Mouse (Mus musculus): ENCODE results near the gene Prune2. TPM values are rescaled to one million over a fixed set of nuclear protein-coding genes. Genes with fewer than 3 reads are reported as not detected.

Prune2 gene
- polyA plus RNA-seq, 1 experiment from 2014 or later: 0.67 TPM

DNA sequence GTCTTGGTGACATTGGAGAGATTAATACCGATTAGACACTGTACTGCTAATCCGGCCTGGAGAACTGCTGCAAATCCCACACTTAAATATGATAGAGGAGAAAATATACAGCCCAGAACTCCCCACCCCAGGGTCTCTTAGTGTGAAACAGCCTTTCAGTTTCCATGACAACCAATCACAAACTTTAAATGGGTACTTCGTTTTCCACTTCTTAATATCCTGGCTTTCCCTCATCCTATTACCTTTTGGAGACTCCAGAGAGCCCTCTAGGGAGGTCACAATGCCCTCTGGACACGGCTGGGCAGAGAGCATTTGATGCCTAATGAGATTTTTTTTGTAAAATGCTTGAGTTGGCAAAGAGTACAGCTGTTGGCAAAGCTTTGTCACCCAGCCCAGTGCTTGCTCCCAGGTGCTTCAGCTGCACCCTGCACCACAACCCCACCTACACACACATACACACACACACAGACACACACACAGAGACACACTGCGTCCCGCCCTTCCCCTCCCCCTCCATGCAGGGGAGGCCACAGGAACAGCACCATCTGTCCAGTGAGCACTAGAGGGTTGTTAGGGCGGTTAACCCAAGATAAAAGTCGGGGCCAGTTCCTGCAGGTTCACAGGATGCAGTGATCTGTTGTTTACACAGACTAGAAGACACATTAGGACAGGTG is 122.9 kb downstream of the Prune2 start:
- Histone ChIP-seq H3K27ac (ENCODE audit: low read depth) (no peak overlapping the region), H3K9ac (replicated peaks) (no peak overlapping the region), H3K36me3 (replicated peaks; ENCODE audit: insufficient read depth, low read length) (no peaks in the 10 kb centered on the region), H3K9me3 (ENCODE audit: low read length) (no peaks in the 10 kb centered on the region), H3K27me3 (ENCODE audit: insufficient read depth, low read length) (no peaks in the 10 kb centered on the region), H3K4me2 (ENCODE audit: low read depth, low read length) (no peak overlapping the region), H3K4me3 (ENCODE audit: low read depth, low read length) (no peak overlapping the region), H3K4me1 (ENCODE audit: insufficient read depth) (no peaks in the 10 kb centered on the region)
- DNase-seq (no peak), ATAC-seq (no peak)
- 56% methylated on average over 8 of the region's 8 CpGs for WGBS (ENCODE audit: insufficient replicate concordance)
- no peak for TF ChIP-seq CTCF (IDR thresholded peaks at IDR 0.05; ENCODE audit: low read depth)
- no peak for TF ChIP-seq EP300 (IDR thresholded peaks at IDR 0.05; ENCODE audit: low read depth)

DNA sequence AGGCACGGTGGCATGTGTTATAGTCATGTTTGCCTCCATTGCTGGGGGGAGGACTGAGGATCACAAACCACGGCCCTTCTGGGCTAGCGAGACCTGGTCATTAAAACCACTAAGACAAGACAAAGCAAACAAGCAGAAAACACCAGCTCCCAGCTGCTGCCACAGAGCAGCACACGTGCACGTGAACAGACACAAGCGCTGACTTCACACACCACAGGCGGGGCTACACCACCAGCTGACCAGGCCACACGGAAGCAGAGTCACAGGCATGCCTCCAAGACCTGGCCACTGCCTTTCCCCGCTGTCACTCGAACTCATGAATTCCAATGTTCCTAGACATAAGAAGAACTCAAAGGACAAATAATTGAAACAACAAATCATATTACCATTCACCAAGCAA is 125.5 kb downstream of the Prune2 start:
- DNase-seq: no peak
- Histone ChIP-seq H3K27ac (ENCODE audit: low read depth) (no peak overlapping the region), H3K9ac (replicated peaks) (no peak overlapping the region), H3K27me3 (ENCODE audit: insufficient read depth, low read length) (no peaks in the 10 kb centered on the region), H3K4me2 (ENCODE audit: low read depth, low read length) (no peak overlapping the region), H3K4me3 (ENCODE audit: low read depth, low read length) (no peak overlapping the region), H3K4me1 (ENCODE audit: insufficient read depth) (no peaks in the 10 kb centered on the region), H3K36me3 (replicated peaks; ENCODE audit: insufficient read depth, low read length) (no peaks in the 10 kb centered on the region), H3K9me3 (ENCODE audit: low read length) (no peaks in the 10 kb centered on the region)
- TF ChIP-seq CTCF (IDR thresholded peaks at IDR 0.05; ENCODE audit: low read depth) (no peak), EP300 (IDR thresholded peaks at IDR 0.05; ENCODE audit: low read depth) (no peak)
- no peak for ATAC-seq
- 73% methylated on average over 10 of the region's 10 CpGs for WGBS (ENCODE audit: insufficient replicate concordance)

DNA sequence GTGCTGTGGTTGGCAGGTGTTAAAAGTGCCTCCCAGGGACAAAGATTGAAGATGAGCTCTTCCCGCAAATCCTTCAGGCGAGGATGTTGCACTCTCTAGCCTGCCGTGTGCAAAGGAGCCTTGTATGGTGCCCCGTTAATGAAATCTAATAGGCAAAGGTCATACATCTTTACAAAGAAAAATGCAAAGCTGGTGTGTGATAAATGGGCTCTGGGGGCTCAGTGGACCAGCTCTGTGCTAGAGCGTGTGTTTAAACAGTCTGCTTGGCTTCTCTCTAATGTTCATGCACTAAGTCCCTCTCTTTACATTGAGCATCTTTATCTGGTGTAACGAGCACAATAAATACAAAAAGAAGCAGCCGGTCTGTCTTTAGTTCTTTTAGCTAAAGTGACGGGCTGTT is 138.1 kb downstream of the Prune2 start:
- DNase-seq (no peak), ATAC-seq (no peak)
- H3K4me1 ChIP-seq (ENCODE audit: insufficient read depth): no peaks in the 10 kb centered on the region
- no peak for TF ChIP-seq EP300 (IDR thresholded peaks at IDR 0.05; ENCODE audit: low read depth)
- no peak for TF ChIP-seq CTCF (IDR thresholded peaks at IDR 0.05; ENCODE audit: low read depth)
- no peaks in the 10 kb centered on the region for H3K27me3 ChIP-seq (ENCODE audit: insufficient read depth, low read length)
- H3K4me2 ChIP-seq (ENCODE audit: low read depth, low read length): no peak overlapping the region
- H3K9me3 ChIP-seq (ENCODE audit: low read length): no peaks in the 10 kb centered on the region
- no peak overlapping the region for H3K9ac ChIP-seq (replicated peaks)
- no peaks in the 10 kb centered on the region for H3K36me3 ChIP-seq (replicated peaks; ENCODE audit: insufficient read depth, low read length)
- WGBS (ENCODE audit: insufficient replicate concordance): 65% methylated on average over 8 of the region's 8 CpGs
- no peak overlapping the region for H3K4me3 ChIP-seq (ENCODE audit: low read depth, low read length)
- no peak overlapping the region for H3K27ac ChIP-seq (ENCODE audit: low read depth)

GRCm38 (mm10) chr19:17096338-17096737 is 140.4 kb downstream of the Prune2 start:
- no peak for ATAC-seq
- no peak for TF ChIP-seq CTCF (IDR thresholded peaks at IDR 0.05; ENCODE audit: low read depth)
- TF ChIP-seq EP300 (IDR thresholded peaks at IDR 0.05; ENCODE audit: low read depth): no peak
- no peaks in the 10 kb centered on the region for H3K27me3 ChIP-seq (ENCODE audit: insufficient read depth, low read length)

DNA sequence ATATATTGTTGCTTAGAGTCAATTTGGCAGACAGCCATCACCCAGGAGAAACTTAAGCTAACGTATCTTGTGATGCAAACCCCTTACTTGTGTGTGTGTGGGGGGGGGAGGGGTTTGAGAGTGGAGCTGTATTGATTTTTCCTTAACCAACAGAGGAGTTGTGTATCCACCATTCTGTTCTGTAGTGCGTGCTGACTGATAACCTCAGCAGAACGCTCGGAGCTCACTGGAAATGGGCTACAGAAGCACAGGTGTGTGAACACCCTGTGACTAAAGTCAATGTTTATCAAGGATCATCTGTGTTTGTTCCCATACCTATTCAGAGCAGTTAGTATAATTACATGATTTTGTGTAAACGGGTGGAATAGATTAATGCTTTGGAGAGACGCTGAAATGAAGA is 141.3 kb downstream of the Prune2 start:
- TF ChIP-seq CTCF (IDR thresholded peaks at IDR 0.05; ENCODE audit: low read depth) (no peak), EP300 (IDR thresholded peaks at IDR 0.05; ENCODE audit: low read depth) (no peak)
- no peaks in the 10 kb centered on the region for H3K27me3 ChIP-seq (ENCODE audit: insufficient read depth, low read length)
- no peaks in the 10 kb centered on the region for H3K36me3 ChIP-seq (replicated peaks; ENCODE audit: insufficient read depth, low read length)
- H3K4me3 ChIP-seq (ENCODE audit: low read depth, low read length): no peak overlapping the region
- no peaks in the 10 kb centered on the region for H3K9me3 ChIP-seq (ENCODE audit: low read length)
- no peak for DNase-seq
- H3K9ac ChIP-seq (replicated peaks): no peak overlapping the region
- WGBS (ENCODE audit: insufficient replicate concordance): 62% methylated on average over 6 of the region's 6 CpGs
- ATAC-seq: no peak
- no peak overlapping the region for H3K27ac ChIP-seq (ENCODE audit: low read depth)
- no peak overlapping the region for H3K4me2 ChIP-seq (ENCODE audit: low read depth, low read length)
- H3K4me1 ChIP-seq (ENCODE audit: insufficient read depth): no peaks in the 10 kb centered on the region

More at GRCm38 (mm10) chr19:17096338-17096737, 140.4 kb downstream of the Prune2 start:
- DNase-seq: no peak
- Histone ChIP-seq H3K4me3 (ENCODE audit: low read depth, low read length) (no peak overlapping the region), H3K36me3 (replicated peaks; ENCODE audit: insufficient read depth, low read length) (no peaks in the 10 kb centered on the region), H3K9ac (replicated peaks) (no peak overlapping the region), H3K4me1 (ENCODE audit: insufficient read depth) (no peaks in the 10 kb centered on the region), H3K9me3 (ENCODE audit: low read length) (no peaks in the 10 kb centered on the region), H3K27ac (ENCODE audit: low read depth) (no peak overlapping the region), H3K4me2 (ENCODE audit: low read depth, low read length) (no peak overlapping the region)
- 72% methylated on average over 2 of the region's 2 CpGs for WGBS (ENCODE audit: insufficient replicate concordance)

- WGBS (ENCODE audit: insufficient replicate concordance): 71% methylated on average over 8 of the region's 8 CpGs
- TF ChIP-seq EP300 (IDR thresholded peaks at IDR 0.05; ENCODE audit: low read depth) (no peak), CTCF (IDR thresholded peaks at IDR 0.05; ENCODE audit: low read depth) (no peak)
These were observed 152.9 kb downstream of the Prune2 start for GRCm38 (mm10) chr19:17108782-17109181.

More at GRCm38 (mm10) chr19:17108782-17109181, 152.9 kb downstream of the Prune2 start:
- no peaks in the 10 kb centered on the region for H3K27me3 ChIP-seq (ENCODE audit: insufficient read depth, low read length)
- H3K9me3 ChIP-seq (ENCODE audit: low read length): no peaks in the 10 kb centered on the region
- H3K4me1 ChIP-seq (ENCODE audit: insufficient read depth): no peaks in the 10 kb centered on the region
- H3K9ac ChIP-seq (replicated peaks): no peak overlapping the region
- H3K4me2 ChIP-seq (ENCODE audit: low read depth, low read length): no peak overlapping the region
- no peaks in the 10 kb centered on the region for H3K36me3 ChIP-seq (replicated peaks; ENCODE audit: insufficient read depth, low read length)
- H3K4me3 ChIP-seq (ENCODE audit: low read depth, low read length): no peak overlapping the region
- no peak for ATAC-seq
- no peak for DNase-seq
- no peak overlapping the region for H3K27ac ChIP-seq (ENCODE audit: low read depth)

Measured in liver, postnatal 0 days (tissue).